Comparison of ENCODE assay signal across 8 mouse cellular contexts in the genomic region with DNA sequence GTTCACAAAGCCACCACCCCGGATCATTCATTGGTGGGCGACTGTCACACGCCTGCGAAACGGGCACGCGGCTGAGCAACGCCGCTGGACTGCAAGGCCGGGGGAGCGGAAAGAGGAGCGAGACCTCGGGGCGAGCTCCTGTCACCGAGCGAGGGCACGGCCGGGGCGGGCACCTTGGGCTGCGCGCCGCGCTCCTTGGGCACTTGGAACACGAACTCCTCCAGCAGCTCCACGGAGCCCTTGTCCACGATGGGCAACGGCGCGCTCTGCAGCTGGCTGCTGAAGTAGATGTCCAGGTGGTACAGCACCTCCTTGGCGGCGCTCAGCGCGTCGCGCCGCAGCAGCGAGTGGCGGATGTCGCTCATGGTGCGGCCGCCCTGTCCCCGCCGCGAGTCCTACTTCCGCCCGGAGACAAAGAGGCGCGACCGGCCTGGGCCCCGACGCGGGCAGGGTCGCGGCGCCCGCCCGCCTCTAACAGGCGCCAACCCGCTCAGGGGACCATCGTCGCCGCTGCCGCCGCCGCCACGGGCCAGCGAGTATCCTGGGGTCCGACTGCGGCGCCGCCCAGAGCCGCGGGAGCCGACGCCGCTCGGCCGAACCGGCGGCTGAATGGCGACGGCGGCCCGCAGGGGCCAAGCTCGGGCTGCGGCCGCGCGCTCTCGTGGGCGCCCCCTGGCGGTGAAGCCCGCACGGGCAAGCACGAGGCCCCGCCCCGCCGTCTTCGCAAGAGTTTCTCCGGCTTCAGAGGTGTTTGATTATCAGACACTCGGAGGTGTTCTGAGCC. TPM values are rescaled to one million over a fixed set of nuclear protein-coding genes. Genes with fewer than 3 reads are reported as not detected.
DNase-seq lines count a peak whose midpoint lies in the region; ATAC-seq and TF ChIP-seq lines count a peak whose summit lies in the region.

A gene (minus strand): TSS at position 631 of the 784 bp plus-strand sequence.

- H3K4me3 ChIP-seq in hindbrain, embryonic 14.5 days (replicated peaks; ENCODE audit: low read length) = peak within 1 kb of the TSS; percentile 67

- H3K27ac ChIP-seq in hindbrain, embryonic 14.5 days = peak within 1 kb of the TSS; percentile 97

- DNase-seq in Patski (ENCODE audit: low read depth, low spot score) = no peak
- peak; percentile 96 to 98 for DNase-seq in cerebellum, postnatal 14 days
- peak; percentile 73 to 86 for DNase-seq in frontal cortex, postnatal 25 days (ENCODE audit: low spot score in 2 of 2)
- DNase-seq in hindbrain, embryonic 14.5 days (ENCODE audit: low spot score) = peak; percentile 92
- DNase-seq in left cerebral cortex, adult 11 months (ENCODE audit: low spot score) = peak; percentile 70
- peak; percentile 92 to 94 for DNase-seq in lung, postnatal 4 days
- DNase-seq in retina, postnatal 7 days (ENCODE audit: low read depth, low spot score) = peak; percentile 77
- DNase-seq in urinary bladder, adult 2 months (ENCODE audit: low spot score) = peak; percentile 93

- WGBS in hindbrain, embryonic 14.5 days = under 1% methylated on average over 98 of the region's 101 CpGs

- H3K9me3 ChIP-seq in hindbrain, embryonic 14.5 days (ENCODE audit: control insufficient read depth, low read length) = no peaks in the 10 kb centered on the region

- H3K4me2 ChIP-seq in hindbrain, embryonic 14.5 days (replicated peaks) = peak within 1 kb of the TSS; percentile 79

- peaks cover 67% of the 10 kb centered on the region for H3K36me3 ChIP-seq in hindbrain, embryonic 14.5 days (replicated peaks; ENCODE audit: control insufficient read depth, insufficient read depth)

- in situ Hi-C loops in Patski (cut with MboI; ENCODE audit: low pct_unique_long_range_greater_than_20kb) = no loop called here

- TF ChIP-seq CTCF in Patski (IDR thresholded peaks at IDR 0.05) = no peak

- H3K27me3 ChIP-seq in Patski = no peaks in the 10 kb centered on the region
- no peaks in the 10 kb centered on the region for H3K27me3 ChIP-seq in hindbrain, embryonic 14.5 days (ENCODE audit: control insufficient read depth, insufficient read depth, low read length)

- CTCF ChIA-PET in Patski (lab: Charles Lee) = interaction anchor here (1.6 to 1.8 kb wide), 2 partner anchors 9 to 12 kb away, joined by 4 to 5 read pairs; no protein-coding TSS in a partner anchor

- POLR2A ChIA-PET in Patski (lab: Charles Lee) = interaction anchor here (1.0 to 1.6 kb wide), 3 partner anchors 12 to 21 kb away, joined by 3 to 6 read pairs (median 5); a partner anchor contains a TSS

- peak; percentile 49 for ATAC-seq in Patski
- peak; percentile 80 for ATAC-seq in hindbrain, embryonic 14.5 days (ENCODE audit: low FRiP score)

- peak within 1 kb of the TSS; percentile 95 for H3K9ac ChIP-seq in hindbrain, embryonic 14.5 days

- H3K4me1 ChIP-seq in hindbrain, embryonic 14.5 days (replicated peaks; ENCODE audit: control insufficient read depth, insufficient read depth, low read length) = peaks cover 17% of the 10 kb centered on the region

RNA-seq across cellular contexts. Expression of the gene that starts here (rescaled TPM):
- polyA plus RNA-seq in Patski (2021) = 35.1 TPM
- 24.6 and 25.4 TPM in 2 replicates for polyA plus RNA-seq in hindbrain, embryonic 14.5 days (2014; fragmentation: Nextera tagmentation; extraction: Ambion mirVana)
- 8.4 and 10.6 TPM in 2 replicates for polyA plus RNA-seq in urinary bladder, adult 2 months (2012; rRNA removed)
